Mouse (Mus musculus) megakaryocyte-erythroid progenitor cell, adult 5 weeks (primary cell): Measurements from ENCODE around the gene Yipf3. TPM values are rescaled to one million over a fixed set of nuclear protein-coding genes. Genes with fewer than 3 reads are reported as not detected.

Source experiments
- polyA plus RNA-seq: library from polyadenylated mRNA; stranded (reverse); fragments of >175 nt; gene quantifications from 2 replicates; pipeline ENCODE4 v1.2.3, GENCODE M21; 2012

The Yipf3 gene
- polyA plus RNA-seq, result 168 and 176 TPM in 2 replicates

GRCm38 (mm10) chr17:46247512-46248188 lies at the start of gene Yipf3, which contains the start of gene Polr1c:
Gene Yipf3 (plus strand): TSS chr17:46248080.
Gene Polr1c (minus strand): TSS chr17:46248054.

DNA sequence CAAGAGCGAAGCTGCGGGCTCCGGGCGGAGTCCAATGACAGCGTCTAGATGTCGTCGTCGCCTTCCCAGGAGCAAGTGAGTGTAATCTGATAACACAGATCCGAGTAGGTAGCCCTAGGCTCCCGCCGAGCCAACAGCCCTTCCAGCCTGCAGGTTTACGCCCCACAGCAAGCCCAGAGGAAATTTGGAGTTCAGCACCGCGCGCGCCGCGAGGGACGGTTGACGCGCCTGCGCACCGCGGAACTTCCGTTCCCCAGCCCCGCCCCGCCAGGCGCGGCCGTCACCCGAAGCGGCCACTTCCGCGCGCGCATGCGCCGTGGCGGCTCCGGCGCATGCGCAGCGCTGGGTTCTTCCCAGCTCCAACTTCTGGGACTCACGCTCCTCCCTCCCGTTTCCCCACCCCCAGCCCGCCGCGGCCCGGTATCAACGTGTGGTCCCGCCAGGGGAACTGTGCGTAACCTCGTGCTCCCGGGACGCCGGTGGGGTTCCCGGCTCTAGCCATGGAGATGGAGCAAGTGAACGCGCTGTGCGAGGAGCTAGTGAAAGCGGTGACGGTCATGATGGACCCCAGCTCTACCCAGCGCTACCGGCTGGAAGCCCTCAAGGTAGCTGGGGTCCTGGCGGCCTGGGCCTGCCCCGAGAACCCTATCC lies 45.3 kb upstream of the Yipf3 start, which contains the start of the genes Polh and Xpo5:
Gene Polh, minus strand, starts transcription at position 225 of the 651 bp plus-strand sequence.
Gene Xpo5, plus strand, starts transcription at position 362 of the 651 bp plus-strand sequence.

GRCm38 (mm10) chr17:46253452-46254084 lies 5.7 kb downstream of the Yipf3 start, which contains the start of gene Lrrc73:
Gene Lrrc73 (plus strand): TSS chr17:46253531.

DNA sequence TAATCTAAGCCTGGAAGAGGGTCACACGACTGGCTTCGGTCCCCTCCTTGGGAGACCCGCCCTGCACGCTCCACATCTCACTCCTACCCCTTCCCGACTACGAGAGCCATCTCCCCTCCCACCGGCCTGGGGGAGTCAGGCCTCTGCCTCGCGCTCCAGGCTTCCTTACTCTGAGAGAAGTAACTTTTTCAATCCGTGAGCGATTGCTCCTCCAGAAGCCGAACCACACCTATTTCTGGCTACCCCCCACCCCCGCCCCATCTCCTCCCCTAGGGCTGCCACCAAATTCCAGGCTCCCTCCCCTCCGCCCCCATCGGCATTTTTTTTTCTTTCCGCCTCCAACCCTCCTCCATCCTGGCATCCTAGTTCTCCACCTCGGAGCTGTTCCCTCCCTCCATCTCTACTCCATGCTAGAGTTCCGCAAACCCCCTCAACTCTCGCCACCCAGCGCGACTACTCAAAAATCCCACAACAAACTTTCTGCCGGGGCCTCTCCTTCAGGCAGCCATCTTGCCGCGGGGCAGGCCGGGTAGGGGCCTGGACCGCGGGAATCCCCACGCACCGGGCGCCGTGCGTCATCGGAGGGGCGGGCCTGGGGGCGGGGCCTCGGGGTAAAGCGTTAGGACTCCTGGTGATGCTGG lies 34.7 kb downstream of the Yipf3 start, which contains the start of gene Tjap1:
Gene Tjap1, minus strand, starts transcription at position 544 of the 641 bp plus-strand sequence.

GRCm38 (mm10) chr17:46297364-46298219 lies 49.7 kb downstream of the Yipf3 start, which contains the start of gene Dlk2:
Gene Dlk2 (plus strand): TSS chr17:46297421.

Other genes starting within 250 kb of the Yipf3 start
- 106 and 146 TPM in 2 replicates for gene Vegfa, start 215.7 kb upstream of the Yipf3 start, polyA plus RNA-seq
- gene Mrps18a, start 137.1 kb upstream of the Yipf3 start, polyA plus RNA-seq, result 90.0 and 93.5 TPM in 2 replicates
- gene Rsph9, start 103.9 kb upstream of the Yipf3 start, polyA plus RNA-seq, result 0.23 and 0.36 TPM in 2 replicates
- 11.5 and 11.8 TPM in 2 replicates for gene Mad2l1bp, start 94.5 kb upstream of the Yipf3 start, polyA plus RNA-seq
- gene Gtpbp2, start 87.0 kb upstream of the Yipf3 start, polyA plus RNA-seq, result 112 and 139 TPM in 2 replicates
- 0.82 and 1.4 TPM in 2 replicates for gene Polh, start 45.4 kb upstream of the Yipf3 start, polyA plus RNA-seq
- gene Xpo5, start 45.3 kb upstream of the Yipf3 start, polyA plus RNA-seq, result 16.9 and 17.7 TPM in 2 replicates
- gene Polr1c, start within 50 bp of the Yipf3 start, polyA plus RNA-seq, result 21.2 and 31.5 TPM in 2 replicates
- gene Lrrc73, start 5.5 kb downstream of the Yipf3 start, polyA plus RNA-seq, result 2.4 and 4.3 TPM in 2 replicates
- gene Tjap1, start 34.9 kb downstream of the Yipf3 start, polyA plus RNA-seq, result 80.2 and 88.3 TPM in 2 replicates
- 0.73 and 0.76 TPM in 2 replicates for gene Dlk2, start 49.3 kb downstream of the Yipf3 start, polyA plus RNA-seq
- gene Abcc10, start 80.3 kb downstream of the Yipf3 start, polyA plus RNA-seq, result 6.9 and 8.7 TPM in 2 replicates
- 1.9 and 4.1 TPM in 2 replicates for gene Zfp318, start 135.7 kb downstream of the Yipf3 start, polyA plus RNA-seq
- not detected in 2 replicates for gene Crip3, start 180.8 kb downstream of the Yipf3 start, polyA plus RNA-seq
- gene Slc22a7, start 190.4 kb downstream of the Yipf3 start, polyA plus RNA-seq, result not detected in 2 replicates
- gene Ttbk1, start 239.6 kb downstream of the Yipf3 start, polyA plus RNA-seq, result 0.12 and 0.29 TPM in 2 replicates
- gene Dnph1, start 248.6 kb downstream of the Yipf3 start, polyA plus RNA-seq, result 30.7 and 40.0 TPM in 2 replicates